Mouse (Mus musculus) E14TG2a.4 (cell line): Measurements from ENCODE around the gene Ephx4.

Source experiments
- CTCF ChIP-seq: conservative IDR thresholded peaks from 2 replicates; pipeline ENCODE4 v1.5.1; 2014; ENCODE audit warnings: low read length
- POU5F1 ChIP-seq: IDR thresholded peaks from 2 replicates; pipeline ENCODE4 v1.6.1; 2014; ENCODE audit warnings: low read length, borderline replicate concordance

- no peak for TF ChIP-seq CTCF
- TF ChIP-seq POU5F1, result no peak
Measured at GRCm38 (mm10) chr5:107394437-107394836, 8.1 kb upstream of the Ephx4 start.
